Mouse (Mus musculus): ENCODE results near the gene Map3k11.
"Not testable (repeated sequence)": the region's sequence is repeated elsewhere in the genome, so short reads cannot be mapped to it uniquely, and the experiment has no call there.

Gene Map3k11

DNA sequence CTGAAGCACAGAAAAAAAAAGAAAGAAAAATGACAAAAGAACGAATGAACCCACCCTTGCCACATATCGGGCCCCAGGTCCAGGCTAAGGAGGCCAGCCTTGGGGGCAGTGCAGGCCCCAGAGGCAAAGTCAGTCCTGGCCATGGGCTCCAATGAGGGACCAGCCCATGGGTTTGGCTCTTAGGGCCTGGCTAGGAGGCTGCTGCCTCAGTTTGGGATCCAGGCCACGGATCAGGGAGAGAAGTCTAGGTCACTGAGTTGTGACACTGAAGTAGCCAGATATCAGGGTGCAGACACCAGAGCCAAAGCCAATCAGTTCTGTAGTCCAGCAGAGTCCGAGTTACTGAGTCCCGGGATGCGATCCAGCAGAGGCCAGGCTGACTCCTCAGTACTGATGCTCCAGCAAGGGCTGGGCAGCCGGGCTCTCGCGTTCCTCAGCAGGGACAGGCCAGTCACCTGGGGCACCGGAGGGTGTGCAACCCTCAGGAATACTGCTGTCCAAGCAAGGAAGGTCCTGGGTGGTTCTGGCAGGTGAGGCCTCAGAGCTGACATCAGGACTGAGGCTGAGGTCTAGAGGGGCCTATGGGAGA is 23.8 kb upstream of the Map3k11 start:
- in situ Hi-C loops (cut with MboI, MseI): loop anchor here (10.0 kb wide), 1 partner anchor 60 kb away; the partner anchor contains the start of gene Rnaseh2c

DNA sequence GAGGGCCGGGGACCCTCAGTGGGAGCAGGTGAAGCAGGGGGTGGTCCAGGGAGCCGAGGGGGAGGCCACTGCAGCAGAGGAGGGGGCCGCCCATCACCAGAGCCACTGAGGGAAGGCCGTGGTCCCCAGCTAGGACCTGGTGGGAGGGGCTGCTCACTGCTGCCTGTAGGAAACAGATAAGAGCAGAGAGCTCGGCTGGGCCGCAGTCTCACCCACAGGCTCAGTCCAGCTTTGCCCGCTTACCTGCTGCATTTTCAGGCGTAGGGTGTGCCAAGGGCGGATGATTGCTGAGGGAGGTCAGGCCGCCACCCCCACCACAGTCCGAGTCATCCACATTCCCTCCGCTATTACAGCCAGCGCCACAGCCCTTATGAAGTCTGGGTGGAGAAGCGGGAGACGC is 23.1 kb upstream of the Map3k11 start:
- in situ Hi-C loops (cut with MboI, MseI): loop anchor here (10.0 kb wide), 1 partner anchor 61 kb away; the partner anchor contains the start of gene Rnaseh2c

DNA sequence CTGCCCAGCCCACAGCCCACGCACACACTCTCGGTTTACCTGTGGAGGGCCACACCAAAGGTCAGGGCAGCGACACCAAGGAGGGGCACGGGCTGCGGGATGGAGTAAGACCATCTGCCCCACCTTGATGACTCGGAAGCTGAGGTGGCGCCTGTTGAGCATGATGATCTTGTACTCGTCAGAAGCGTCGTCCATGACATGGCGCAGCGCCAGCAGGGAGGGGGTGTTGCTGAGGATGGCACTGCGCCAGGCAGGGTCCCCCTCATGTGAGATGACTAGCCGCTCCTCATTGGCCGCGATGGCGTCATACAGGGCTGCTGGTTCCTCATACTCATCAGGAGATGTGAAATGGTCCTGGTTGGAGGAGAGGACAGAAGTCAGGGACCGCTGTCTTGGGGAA is 22.2 kb upstream of the Map3k11 start:
- in situ Hi-C loops (cut with MboI, MseI): loop anchor here (10.0 kb wide), 1 partner anchor 62 kb away; the partner anchor contains the start of gene Rnaseh2c

DNA sequence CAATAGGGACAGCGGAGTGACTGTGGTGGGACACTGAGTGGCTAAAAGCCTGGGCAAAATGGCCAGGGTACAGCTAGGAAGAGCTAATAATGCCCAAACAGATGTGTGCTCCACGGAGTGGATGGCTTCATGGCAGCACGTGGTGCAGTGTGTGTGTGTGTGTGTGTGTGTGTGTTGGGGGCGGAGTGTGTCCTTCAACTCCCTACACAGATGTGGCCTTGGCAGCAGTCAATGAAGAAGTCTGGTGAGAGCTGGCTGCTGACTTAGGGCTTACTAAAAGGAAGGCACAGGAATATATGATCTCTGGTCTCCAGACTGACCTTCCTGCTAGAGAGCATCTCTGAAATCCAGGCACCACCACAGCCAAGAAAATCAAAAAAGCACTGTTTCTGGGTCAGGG is 20.2 kb upstream of the Map3k11 start:
- in situ Hi-C loops (cut with MboI, MseI): loop anchor here (10.0 kb wide), 1 partner anchor 64 kb away; the partner anchor contains the start of gene Rnaseh2c

DNA sequence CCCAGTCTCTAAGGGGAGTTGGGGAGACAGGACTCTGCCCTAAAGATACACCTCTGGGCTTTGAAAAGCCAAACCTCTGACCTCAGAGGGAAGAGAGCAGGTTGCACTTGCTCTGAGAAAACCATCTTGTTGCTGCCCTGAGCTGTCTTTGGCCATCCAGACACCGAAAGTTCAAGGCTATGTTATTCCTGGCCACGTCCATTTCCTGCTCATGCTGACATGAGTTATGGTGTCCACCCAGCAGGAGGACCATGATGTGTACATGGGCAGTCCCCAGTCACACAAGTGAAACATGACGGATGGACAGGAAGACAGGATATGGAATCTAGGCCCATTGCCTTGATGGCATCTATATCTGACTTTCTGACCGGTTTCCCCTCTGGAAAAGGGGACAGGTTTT is 8.1 kb upstream of the Map3k11 start:
- in situ Hi-C loops (cut with MboI, MseI): no loop called here

DNA sequence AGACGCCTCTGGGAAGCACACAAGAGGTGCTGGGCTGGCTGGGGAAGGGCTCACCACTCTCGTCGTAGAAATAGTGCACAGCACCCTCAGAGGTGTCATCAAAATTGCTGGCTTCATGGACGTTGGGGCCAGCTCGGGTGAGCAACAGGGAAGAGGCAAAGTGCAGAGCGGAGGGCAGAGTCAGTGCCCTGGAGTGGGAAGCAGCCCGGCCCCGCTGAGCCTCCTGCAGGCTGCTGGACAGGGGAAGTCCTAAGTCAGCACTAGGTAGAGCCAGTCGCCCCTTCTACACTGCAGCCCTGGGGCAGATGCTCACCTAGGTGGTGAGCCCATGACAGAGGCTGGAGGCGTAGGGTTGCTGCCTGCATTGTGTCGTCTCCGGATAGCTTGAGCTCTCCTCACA is 4.3 kb upstream of the Map3k11 start:
- in situ Hi-C loops (cut with MboI, MseI): no loop called here

DNA sequence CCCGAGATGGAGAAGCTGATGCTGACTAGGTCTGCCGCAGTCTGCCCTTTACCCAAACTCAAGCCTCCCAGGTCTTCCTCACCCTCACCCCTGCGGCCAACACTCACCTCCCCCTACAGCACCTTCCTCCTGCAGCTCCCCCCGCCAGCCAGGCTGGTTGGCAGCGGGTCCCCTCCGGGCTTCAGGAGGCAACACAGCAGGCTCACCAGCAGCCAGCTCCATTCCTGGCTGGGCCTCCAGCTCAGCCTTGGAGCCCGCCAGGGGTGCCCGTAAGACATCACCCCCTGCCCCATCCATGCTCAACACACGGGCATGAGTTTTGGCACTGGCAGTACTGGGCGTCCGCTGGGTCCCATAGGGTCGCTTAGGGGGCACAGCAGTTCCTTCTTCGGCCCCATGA is 3.6 kb upstream of the Map3k11 start:
- in situ Hi-C loops (cut with MboI, MseI): no loop called here

DNA sequence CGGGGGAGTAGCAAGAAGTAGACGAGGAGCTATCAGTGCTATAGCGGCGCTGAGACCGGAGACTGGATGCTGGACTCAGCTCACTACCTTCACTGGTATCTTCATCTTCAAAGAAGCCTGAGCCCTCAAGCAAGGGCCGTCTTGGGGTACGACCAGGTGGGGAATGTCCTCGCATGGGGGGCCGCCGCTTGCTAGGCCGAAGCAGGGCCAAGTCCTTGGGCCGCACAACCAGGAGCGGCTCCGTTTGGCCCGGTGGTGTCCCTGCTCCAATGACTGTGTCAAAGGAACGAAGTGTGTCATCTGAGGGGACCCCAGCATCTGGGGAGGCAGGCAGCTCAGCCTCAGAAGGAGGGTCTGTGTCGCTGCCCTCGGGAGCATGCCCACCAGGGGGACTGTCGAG is 3.1 kb upstream of the Map3k11 start:
- in situ Hi-C loops (cut with MboI, MseI): no loop called here

DNA sequence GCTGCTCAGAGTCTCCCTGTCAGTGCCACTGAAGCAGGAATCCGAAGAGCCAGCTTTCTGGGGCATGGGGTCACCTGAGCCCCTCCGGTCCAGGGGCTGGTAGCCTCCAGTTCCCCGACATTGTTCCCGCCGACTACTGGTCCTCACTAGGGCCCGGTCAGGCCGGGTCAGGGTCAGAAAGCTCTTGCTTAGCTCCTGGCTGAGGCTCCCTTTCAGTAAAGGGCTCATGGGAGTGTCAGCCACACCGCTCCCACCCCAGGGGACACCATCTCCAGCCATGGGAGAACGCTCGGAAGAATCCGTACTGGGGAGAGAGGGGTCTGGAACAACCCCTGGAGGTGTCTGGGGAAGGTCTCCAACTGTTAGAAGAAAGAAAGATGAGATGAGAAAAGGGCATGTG is 2.7 kb upstream of the Map3k11 start:
- in situ Hi-C loops (cut with MboI, MseI): no loop called here

DNA sequence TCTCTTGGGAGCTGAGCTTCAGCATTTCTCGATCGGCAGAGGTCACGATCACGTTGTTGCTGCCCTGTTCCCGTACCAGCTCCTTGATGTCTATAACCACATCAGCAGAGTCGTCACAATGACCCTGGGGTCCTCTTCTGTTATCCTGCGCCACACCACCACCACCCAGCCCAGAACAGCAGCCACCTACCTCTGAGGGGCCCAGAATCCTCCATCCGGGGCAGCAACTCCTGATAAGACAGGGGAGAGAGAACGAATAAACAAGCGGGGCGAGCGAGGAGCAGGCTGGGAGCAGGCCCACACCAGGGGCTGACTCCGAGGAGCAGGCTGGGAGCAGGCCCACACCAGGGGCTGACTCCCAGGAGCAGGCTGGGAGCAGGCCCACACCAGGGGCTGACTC is 2.1 kb upstream of the Map3k11 start:
- in situ Hi-C loops (cut with MboI, MseI): no loop called here

DNA sequence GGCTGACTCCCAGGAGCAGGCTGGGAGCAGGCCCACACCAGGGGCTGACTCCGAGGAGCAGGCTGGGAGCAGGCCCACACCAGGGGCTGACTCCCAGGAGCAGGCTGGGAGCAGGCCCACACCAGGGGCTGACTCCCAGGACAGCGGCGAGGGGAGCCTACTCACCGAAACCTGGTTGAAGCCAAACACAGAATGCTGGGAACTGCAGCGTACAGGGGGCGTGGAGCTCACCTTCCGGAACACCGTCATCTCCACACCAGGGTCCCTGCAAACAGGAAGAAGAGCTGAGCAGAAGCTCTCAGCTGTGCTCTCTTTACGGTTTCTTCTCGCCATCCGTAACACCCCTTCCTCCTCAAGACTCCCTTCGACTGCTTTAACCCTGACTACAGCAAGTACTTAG is 1.6 kb upstream of the Map3k11 start:
- in situ Hi-C loops (cut with MboI, MseI): not testable (repeated sequence)

DNA sequence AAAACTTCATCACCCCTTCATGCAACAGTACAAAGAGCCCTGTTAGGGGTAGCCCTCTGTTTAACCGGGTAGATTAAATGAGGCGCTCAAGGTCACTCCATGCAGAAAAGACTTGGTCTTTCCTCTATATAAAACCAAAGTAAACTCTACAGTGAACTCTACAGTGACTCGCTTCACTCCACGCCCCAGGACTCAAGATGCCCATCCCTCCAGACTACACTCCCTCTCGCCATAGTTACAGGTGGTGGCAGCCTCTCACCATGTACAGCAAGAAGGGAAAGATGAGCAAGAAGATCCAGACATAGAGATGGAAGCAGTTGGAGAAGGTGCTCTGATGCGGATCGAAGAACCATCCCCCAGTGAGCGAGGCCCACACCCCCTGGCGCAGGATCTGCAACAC is 804 bp upstream of the Map3k11 start:
- in situ Hi-C loops (cut with MboI, MseI): no loop called here

DNA sequence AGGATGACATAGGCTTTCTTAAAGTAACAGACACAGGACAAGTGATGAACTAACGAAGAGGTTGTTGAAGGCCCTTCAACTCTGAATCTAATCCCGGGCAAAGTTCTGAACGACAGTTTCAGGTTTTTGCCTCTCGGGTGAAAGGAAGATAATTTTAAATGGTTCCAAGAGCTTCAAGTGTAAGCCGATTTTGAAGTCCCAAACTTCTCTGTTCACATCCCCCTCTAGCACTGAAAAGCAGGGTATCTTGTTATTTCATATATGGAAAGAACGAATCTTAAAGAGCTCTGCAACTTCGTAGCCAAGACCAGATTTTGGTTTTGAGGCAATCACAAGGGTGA is 516 bp downstream of the Map3k11 start:
- in situ Hi-C loops (cut with MboI, MseI): no loop called here

DNA sequence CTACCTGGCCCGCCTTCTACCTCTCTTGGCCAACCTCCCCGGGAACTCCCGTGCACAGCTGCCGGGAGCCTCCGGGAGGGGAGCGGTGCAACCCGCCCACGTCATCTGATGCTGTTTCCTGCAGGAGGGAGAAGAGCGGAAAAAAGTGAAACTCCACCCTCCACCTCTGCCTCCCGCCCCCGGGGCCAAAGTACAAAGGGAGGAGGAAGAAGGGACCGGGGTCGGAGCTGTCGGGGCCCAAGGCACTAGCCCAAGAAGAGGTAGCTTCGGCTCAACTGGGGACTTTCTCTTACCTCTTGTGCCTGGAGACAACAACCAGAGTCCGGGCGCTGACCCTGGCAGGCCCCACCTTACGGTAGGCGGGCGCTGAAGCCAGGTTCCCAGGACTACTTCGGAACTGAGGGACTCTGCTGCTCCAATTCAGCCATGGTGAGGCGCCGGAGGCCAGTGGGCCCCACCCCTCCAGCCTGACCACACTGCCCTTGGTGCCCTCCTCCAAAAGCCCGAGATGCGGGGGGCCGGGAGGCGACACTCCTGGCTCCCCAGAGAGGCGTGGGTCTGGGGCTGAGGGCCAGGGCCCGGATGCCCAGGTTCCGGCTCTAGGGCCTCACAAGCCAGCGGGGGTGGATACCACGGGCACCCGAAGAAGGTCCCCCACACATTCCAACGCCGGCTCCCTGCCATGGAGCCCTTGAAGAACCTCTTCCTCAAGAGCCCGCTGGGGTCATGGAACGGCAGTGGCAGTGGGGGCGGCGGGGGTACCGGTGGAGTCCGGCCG is 1.2 kb downstream of the Map3k11 start:
- in situ Hi-C loops (cut with MboI, MseI): no loop called here

DNA sequence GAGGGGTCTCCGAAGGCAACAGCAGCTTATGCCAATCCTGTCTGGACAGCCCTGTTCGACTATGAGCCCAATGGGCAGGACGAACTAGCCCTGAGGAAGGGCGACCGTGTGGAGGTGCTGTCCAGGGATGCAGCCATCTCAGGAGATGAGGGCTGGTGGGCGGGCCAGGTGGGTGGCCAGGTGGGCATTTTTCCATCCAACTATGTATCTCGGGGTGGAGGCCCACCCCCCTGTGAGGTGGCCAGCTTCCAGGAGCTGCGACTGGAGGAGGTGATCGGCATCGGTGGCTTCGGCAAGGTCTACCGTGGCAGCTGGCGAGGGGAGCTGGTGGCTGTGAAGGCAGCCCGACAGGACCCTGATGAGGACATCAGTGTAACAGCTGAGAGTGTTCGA is 1.8 kb downstream of the Map3k11 start:
- in situ Hi-C loops (cut with MboI, MseI): no loop called here

DNA sequence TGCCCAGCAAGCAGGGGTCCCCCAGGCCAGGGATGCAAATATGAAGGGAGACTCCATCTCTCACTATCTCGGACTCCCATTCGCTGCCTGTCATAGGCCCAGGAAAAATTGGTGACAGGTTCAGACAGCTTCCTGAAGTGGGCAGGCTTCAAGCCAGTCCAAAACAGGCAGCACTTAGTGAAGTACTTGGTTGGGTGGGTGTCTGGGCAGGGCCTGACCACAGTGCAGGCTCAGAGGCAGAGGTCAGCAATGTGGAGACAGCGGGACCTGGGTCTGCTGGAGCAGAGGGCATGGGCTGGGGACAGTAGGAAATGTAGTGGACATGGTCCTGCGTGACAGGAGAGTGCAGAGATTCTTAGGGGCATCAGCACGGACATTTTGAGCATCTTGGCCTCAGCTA is 3.1 kb downstream of the Map3k11 start:
- in situ Hi-C loops (cut with MboI, MseI): no loop called here

DNA sequence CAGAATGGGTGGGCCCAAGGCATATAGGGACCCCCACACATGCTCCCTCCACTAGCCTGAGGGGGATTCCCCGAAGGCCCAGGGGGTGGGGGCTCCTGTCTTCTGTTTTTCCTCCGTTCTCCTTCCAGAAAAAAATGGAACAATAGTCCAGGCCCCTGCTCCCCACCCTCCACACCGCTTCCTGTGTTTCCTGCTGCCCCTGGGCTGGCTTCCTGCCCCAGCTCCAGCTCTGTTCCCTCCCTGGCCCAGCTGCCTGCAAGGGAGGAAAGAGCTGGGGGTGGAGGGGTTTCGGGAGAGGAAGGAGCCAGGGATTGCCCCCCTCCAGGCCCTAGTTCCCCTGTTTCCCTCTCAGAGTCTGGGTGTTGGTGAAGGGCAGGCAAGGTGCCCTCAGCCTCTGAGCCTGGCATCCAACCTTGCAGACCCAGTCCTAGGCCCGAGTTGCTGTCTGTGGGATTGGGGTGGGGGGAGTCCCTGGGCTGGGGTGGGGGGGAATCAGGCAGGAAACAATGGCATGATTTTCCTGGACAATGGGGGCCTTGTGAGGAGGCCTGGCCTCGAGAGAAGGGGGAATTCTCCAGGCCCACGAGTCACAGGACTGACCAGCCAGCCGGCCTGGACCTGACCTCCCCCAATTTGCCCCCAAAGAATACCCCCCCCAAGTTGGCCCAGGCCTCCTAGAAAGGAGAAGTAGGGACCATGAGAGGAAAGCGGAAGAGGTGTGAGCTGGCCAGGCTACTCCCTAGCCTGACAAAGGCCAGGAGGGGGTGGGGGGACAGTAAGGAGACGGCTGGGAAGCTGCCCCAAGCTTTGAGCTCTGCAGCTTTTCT is 3.8 kb downstream of the Map3k11 start:
- in situ Hi-C loops (cut with MboI, MseI): no loop called here

DNA sequence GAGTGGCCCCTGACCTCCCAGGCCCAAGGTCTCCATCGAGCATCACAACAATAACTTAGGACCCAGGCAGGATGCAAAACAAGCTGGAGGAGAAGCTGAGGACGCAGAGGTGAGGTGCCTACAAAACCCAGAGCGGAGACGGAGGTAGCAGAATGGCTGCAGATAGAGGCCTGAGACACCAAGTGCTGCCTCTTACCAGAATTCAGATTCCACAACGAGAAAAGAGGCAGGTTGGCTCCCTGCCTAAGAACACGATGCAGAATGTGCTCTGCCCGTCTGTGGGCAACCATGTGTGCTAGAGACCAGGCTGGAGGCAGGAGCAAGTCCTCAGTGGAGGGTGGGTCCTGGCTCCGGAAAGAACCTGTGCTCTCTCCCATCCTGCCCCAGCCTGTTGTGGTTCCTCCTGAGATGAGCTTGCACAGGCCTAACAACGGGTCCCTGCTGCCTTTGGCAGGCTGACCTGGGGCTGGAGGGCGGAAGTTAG is 4.4 kb downstream of the Map3k11 start:
- in situ Hi-C loops (cut with MboI, MseI): no loop called here

DNA sequence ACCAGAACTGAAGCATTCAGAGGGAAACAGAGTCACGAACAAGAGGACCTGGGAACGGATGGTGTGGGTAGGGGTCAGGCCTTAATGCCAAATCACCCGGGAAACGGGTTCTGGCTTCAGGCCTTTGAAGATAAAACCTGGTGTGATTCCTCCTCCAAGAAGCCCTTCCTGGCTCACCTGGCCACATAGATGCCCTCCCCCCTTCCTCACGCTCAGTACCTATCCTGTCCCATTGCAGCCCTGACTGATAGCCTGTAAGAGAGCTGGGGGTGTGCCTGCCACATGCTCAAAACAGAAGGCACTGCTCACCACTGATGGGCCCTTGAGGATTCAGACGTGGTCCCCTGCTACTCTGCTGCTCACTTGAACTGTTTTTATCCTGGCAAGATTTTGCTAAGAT is 5.3 kb downstream of the Map3k11 start:
- in situ Hi-C loops (cut with MboI, MseI): no loop called here

DNA sequence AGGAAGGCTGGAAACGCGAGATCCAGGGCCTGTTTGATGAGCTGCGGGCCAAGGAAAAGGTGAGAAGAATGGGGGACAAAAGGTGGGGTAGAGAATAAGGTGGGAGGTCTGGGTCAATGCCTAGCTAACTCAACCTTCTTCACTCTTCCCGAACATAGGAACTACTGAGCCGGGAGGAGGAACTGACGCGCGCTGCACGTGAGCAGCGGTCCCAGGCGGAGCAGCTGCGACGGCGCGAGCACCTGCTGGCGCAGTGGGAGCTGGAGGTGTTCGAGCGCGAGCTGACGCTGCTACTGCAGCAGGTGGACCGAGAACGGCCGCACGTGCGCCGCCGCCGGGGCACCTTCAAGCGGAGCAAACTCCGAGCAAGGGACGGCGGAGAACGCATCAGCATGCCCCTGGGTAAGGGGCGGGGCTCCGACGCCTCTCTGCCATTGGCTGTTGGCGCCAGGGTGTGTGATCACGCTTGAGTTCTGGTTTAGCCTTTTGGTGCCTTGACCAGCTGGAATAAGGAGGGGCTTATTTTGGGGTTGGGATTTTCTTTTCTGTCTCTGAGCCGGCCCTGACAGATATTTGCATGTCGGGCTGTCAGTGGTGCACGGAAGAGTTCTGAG is 7.4 kb downstream of the Map3k11 start:
- in situ Hi-C loops (cut with MboI, MseI): no loop called here

DNA sequence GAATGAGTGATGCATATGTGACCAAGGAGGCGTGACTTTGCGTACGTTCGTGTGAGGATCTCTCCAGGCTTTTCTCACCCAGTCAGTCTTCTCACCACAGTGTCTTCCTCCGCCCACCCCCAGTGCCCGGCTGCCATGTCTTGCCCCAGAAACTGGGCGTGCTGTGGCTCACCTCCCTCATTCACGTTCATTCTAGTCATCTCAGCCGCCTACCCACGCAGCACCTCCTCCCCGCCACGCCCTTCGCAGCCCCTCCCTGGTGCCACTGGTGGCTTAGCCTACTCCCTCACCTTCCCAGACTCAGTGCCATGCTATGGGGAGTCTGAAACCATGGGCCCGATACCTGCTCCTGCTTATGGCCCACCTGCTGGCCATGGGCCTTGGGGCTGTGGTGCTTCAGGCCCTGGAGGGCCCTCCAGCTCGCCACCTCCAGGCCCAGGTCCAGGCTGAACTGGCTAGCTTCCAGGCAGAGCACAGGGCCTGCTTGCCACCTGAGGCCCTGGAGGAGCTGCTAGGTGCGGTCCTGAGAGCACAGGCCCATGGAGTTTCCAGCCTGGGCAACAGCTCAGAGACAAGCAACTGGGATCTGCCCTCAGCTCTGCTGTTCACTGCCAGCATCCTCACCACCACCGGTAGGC is 15.7 kb downstream of the Map3k11 start, which contains the start of gene Kcnk7:
Gene Kcnk7, plus strand, starts transcription at position 205 of the 638 bp plus-strand sequence.
- in situ Hi-C loops (cut with MboI, MseI): loop anchor here (5.0 kb wide), 1 partner anchor 38 kb away; the partner anchor contains the start of gene Ltbp3

Data from regulatory T cell (primary cell).